Mouse (Mus musculus) brown adipose tissue, adult 24 weeks (tissue): ENCODE results near the gene Cfap97. TPM values are rescaled to one million over a fixed set of nuclear protein-coding genes. Genes with fewer than 3 reads are reported as not detected.
"Not testable (repeated sequence)": the region's sequence is repeated elsewhere in the genome, so short reads cannot be mapped to it uniquely, and the experiment has no call there.

Experiments
- H3K27ac ChIP-seq: fragments of 200-500 bp; replicated peaks from 2 replicates; pipeline ENCODE4 v1.5.1; 2012; ENCODE audit warnings: low read depth, mild to moderate bottlenecking, low read length
- H3K4me1 ChIP-seq: fragments of 200-500 bp; 2 replicates; pipeline ENCODE4 v1.6.1; 2012; ENCODE audit warnings: low read length, mixed read lengths; ENCODE audit not compliant: control insufficient read depth, insufficient read depth, insufficient read length
- H3K4me3 ChIP-seq: fragments of 200-500 bp; 2 replicates; pipeline ENCODE4 v1.5.1; 2012; ENCODE audit warnings: low read depth, mild to moderate bottlenecking, low read length, moderate library complexity; ENCODE audit not compliant: insufficient read depth
- polyA plus RNA-seq: library from polyadenylated mRNA; stranded (reverse); fragments of >200 nt; gene quantifications from 2 replicates; pipeline ENCODE4 v1.2.4, GENCODE M21; 2012; ENCODE audit not compliant: missing spikeins, insufficient read depth, insufficient read length

The Cfap97 gene
- polyA plus RNA-seq = 6.7 and 9.0 TPM in 2 replicates

DNA sequence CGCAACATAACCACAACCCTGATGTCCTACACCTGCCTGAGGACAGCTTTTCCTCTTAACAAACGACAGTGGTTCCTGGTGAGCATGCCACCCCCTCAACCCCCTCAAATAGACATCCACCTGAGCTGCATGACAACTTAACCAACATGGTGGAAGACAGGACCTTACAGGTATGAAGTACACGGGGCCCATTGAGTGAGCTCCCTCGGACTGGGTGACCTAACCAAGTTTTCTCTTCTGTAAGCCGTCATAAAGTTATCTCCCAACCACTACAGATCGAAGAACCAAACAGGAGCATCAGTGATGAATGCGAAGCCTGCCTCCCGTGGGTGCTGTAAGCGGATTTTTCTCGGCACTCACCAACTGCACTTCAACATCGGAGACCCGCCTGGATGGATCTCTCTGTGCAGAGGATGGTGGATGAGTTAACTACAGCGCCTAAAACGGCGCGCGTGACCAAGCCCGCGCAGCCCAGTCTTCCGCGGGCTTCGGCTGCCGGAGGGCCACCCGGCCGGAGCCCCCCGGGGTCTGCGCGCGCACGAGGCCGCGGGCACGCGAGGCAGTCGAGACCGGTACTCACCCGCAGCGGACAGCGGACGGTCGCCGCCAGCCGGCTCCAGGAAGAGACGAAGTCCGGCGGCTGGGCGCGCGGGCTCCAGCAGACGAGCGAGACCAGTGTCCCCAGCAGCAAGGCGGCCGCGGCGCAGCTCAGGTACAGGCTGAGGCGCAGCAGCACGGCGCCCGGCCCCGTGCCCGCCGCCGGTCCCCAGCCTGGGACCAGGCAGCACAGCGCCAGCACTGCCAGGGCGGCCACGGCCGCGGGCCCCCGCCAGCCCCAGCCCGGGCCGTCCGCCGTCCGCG, at the start of gene Cfap97:
Gene Cfap97 (plus strand): TSS at position 570 of the 861 bp plus-strand sequence.
- no peak within 1 kb of the TSS for H3K27ac ChIP-seq
- H3K4me3 ChIP-seq = peak within 1 kb of the TSS; percentile 81
- H3K4me1 ChIP-seq = peaks cover 2% of the 10 kb centered on the region; the same call in 1 of the 2 replicates

DNA sequence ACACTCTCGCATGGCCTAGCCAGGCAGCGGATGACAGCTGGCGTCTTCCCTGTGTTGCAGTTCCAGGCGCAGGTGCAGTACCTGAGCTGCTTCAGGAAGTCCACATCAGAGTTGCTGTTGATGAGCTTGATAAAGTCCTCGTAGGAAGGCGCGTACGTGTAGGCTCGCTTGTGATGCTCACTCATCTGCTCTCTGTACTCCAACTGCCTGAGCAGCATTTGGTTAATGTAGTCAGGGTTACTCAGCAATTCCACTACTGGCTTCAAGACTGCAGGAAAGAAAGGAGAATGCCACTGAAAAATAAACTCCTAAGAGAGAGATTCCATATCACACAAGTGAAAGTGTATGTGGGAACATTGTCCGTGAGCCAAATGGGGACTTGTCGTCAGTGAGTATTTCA, 48.1 kb upstream of the Cfap97 start:
- H3K4me3 ChIP-seq = no peak overlapping the region
- H3K4me1 ChIP-seq = no peaks in the 10 kb centered on the region
- no peak overlapping the region for H3K27ac ChIP-seq

DNA sequence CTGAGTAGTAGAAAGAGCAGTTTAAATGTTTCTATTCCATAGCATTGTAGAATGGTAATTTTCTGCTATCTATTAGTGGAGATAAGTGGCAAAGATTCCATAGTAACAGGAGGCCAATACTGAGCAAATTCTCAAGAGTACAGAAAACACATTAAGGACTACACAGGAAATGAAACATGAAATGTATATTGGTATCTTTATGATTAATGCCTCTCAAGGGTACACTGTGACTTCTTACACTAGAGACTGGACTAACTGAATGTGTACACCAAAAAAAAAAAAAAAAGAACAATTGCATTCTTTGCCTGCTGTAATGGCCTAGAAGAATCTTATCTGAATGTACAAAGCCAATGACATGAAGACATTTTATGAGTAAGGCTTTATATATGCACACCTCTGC, 43.9 kb upstream of the Cfap97 start:
- H3K4me3 ChIP-seq = no peak overlapping the region
- H3K27ac ChIP-seq = no peak overlapping the region
- no peaks in the 10 kb centered on the region for H3K4me1 ChIP-seq

DNA sequence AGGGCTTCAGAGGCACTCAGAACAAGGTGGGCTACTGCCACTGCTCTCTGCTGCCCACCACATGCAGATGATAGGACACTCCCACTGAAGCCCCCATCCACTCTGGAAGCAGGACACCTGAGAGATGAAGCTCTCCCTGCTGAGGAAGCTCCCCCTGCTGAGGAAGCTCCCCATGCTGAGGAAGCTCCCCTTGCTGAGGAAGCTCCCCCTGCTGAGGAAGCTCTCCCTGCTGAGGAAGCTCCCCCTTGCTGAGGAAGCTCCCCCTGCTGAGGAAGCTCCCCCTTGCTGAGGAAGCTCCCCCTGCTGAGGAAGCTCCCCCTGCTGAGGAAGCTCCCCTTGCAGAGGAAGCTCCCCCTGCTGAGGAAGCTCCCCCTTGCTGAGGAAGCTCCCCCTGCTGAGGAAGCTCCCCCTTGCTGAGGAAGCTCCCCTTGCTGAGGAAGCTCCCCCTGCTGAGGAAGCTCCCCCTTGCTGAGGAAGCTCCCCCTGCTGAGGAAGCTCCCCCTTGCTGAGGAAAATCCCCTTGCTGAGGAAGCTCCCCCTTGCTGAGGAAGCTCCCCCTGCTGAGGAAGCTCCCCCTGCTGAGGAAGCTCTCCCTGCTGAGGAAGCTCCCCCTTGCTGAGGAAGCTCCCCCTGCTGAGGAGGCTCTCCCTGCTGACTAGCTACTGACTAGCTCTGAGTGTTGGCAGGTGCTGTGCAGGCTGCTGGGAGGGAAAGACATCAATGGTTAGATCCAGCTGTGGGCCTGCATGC, 38.0 kb upstream of the Cfap97 start:
- H3K27ac ChIP-seq, H3K4me3 ChIP-seq: not testable (repeated sequence)

DNA sequence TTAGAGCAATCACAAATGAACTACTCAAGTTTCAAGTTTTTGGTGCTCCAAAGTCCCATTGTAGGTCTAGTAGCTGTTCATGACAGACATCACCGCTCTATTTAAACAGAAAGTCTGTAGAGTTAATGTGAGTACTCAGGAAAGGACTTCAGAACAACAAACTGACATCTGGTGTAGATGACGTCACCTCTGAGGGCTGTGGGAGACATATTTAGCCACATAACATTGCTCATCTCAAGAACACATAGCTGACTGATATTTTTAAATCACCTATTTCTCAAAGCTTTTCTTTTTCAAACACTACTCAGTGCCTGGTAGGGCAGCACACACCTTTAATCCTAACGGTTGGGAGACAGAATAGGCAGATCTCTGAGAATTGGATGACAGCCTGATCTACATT, 34.4 kb upstream of the Cfap97 start:
- no peak overlapping the region for H3K4me3 ChIP-seq
- H3K4me1 ChIP-seq = no peaks in the 10 kb centered on the region
- H3K27ac ChIP-seq = no peak overlapping the region

More for the DNA sequence above, 38.0 kb upstream of the Cfap97 start:
- not testable (repeated sequence) for H3K4me1 ChIP-seq

DNA sequence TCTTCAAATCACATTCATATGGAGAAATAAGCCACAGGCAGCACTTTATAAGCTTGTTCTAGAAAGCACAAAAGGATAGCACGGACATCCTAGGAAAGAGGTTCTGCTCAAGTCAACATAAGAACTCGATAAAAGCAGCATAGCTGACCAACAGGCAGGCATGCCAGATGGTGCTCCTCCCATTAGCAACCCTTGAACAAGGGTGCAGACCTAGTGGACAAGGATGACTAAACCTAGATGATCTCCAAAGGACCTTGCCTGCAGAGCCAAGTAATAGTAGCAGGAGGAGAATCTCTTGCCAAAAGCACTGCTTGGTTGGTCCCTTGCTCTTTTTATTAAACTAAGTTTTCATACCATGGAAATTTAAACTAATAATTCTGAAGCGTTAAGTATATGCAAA, 32.4 kb upstream of the Cfap97 start:
- H3K4me1 ChIP-seq = 0 out of 2 replicates have a peak, but pooled peaks cover 4% of the 10 kb centered on the region
- no peak overlapping the region for H3K27ac ChIP-seq
- H3K4me3 ChIP-seq = no peak overlapping the region

DNA sequence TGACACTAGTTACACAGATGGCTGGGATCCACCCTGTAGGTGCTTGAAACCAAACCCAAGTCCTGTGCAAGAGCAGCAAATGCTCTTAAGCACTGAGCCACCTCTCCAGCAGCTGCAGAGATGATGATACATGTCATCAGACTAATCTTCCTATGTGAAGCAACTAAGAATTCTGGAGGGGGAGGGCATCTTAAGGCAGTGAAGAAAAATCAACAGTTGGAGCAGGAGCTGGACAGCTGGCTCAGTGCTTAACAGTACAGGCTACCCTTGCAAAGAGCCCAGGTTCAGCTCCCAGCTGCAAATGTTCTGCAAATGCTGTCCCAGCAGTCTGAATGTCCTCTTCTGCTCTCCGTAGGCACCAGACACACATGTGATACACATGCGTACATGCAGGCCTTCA, 29.1 kb upstream of the Cfap97 start:
- H3K27ac ChIP-seq = no peak overlapping the region
- H3K4me3 ChIP-seq = no peak overlapping the region
- 0 out of 2 replicates have a peak, but pooled peaks cover 4% of the 10 kb centered on the region for H3K4me1 ChIP-seq

DNA sequence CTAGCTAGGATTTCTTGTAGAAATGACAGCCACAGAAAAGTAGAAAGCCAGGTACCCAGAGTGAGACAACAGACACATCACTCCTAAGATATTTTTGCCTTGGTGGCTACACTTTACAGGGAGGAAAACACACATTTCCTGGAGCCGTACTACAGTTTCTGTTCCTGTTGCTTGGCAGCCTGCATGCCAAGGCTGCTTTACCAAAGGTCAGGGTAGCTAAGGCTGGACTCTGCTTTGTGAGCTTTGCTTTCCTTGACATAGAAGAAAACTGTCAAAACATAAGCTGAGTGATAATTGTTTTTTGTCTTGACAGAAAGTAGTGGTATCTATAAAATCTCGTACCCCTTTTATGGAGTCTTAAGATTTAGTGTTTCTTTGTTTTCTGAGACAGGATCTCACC, 21.1 kb upstream of the Cfap97 start:
- no peak overlapping the region for H3K27ac ChIP-seq
- H3K4me1 ChIP-seq = no peaks in the 10 kb centered on the region
- no peak overlapping the region for H3K4me3 ChIP-seq

DNA sequence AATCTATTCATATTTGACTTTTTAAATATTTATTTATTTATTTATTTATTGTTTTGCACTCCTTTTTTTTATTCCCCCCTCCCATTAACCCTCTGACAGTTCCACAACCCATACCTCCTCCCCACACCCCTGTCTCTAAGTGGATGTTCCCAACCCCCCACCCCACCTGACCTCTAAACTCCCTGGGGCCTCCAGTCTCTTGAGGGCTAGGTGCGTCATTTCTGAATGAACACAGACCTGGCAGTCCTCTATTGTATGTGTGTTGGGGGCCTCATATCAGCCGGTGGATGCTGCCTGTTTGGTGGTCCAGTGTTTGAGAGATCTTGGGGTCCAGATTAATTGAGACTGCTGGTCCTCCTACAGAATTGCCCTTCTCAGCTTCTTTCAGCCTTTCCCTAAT, 16.0 kb upstream of the Cfap97 start:
- H3K27ac ChIP-seq, H3K4me1 ChIP-seq, H3K4me3 ChIP-seq: not testable (repeated sequence)

DNA sequence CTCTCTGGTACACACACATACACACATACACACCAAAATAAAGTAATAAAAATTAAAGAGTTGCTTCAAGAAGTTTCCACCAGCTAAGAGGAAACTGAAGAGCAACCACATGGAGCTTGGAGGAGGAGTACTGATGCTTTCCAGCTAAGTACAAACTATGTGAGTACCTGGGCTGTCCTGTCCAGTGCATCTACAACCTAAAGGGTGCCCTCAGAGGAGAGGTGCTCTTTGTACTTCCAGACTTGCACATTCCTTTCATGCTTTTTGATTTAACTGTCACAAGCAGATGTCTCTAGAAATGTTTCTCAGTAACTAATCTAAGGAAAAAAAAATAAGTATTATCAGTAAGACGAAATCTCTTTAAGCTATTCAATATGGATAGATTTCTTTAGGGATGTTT, 14.2 kb upstream of the Cfap97 start:
- no peak overlapping the region for H3K4me3 ChIP-seq
- no peak overlapping the region for H3K27ac ChIP-seq
- H3K4me1 ChIP-seq = peaks cover 2% of the 10 kb centered on the region; the same call in 1 of the 2 replicates

DNA sequence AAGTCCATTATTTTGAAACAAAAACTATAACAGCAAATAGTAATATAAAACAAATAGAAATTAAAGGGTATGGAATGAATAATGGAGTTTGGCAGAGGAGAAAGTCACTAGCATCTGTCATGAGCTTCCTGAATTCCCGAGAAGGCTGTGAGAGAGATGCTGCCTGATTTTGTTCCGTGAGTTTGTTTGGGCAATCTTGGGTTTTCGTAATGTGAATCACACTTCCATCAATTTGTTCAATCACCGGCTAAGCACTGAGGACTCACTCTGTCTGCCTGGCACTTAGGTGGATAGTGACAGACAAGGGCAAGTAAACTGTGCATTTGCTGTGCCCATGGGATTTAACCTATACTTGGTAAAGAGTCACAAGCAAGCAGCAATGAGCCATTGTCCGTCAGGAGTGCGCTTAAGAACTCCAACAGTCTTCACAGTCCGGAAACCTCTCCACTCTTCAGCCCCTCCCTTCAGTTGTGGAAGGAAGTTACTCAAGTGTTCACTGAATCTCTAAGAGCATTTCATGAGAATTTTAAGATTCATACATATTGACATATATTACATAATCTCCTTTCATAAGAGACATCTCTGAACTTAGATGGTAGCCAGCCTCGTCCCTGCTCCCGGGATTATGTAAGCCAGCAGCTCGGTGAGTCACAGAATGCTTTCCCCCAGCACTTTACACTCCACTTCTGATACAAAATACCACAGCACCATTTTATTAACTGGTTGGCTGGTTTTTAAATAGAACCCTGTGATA, 13.6 kb upstream of the Cfap97 start:
- Histone ChIP-seq H3K27ac (no peak overlapping the region), H3K4me1 (peaks cover 3% of the 10 kb centered on the region; the same call in 1 of the 2 replicates), H3K4me3 (no peak overlapping the region)

DNA sequence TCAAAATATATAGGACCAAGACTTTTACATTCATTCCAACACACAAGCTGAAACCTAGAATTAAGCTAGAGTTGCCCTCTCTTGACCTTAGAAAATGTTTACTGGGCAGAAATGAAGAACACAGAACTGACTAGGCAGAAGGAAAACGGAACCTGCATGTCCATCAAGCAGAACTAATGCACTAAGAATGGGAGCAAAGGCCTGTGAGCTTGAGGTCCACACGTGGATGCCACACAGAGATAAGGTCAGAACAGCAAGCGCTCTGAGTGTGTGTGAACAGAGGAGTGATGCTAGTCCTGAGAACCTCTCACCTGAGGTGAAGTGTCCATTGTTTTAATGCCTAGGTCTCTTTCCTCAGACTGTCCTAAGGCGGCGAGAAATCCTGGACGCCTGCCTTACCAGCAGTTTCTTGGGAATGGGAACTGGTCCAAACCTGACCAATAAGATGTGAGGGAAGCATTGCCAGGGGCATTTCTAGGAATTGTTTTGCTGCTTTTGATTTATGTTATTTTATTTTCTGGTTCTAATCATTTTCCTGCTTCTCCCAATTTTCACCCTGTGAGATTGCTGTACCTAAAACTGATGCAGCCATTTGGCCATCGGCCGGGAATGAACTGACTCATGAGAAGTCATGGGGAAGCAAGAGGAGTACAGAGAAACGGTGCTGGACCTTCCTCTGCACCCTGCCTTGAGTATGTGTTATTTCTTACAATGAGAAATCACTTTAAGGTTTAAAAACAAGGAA, 11.0 kb upstream of the Cfap97 start:
- Histone ChIP-seq H3K4me3 (no peak overlapping the region), H3K27ac (no peak overlapping the region)

DNA sequence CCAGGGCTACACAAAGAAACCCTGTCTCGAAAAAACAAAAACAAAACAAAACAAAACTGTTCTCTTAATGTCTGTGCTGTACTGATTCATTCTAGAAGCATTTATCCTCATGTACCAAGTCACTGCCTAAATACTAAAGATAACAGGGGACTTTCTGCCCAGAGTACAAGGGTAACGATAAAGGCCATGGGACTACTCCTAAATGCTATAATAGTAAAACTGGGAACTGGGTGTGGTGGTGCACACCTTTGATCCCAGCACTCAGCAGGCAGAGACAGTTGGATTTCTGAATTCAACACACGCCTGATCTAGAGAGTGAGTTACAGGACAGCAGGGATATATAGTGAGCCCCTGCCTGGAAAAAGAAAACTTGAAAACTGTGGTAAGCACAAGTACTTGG, 9.9 kb upstream of the Cfap97 start:
- H3K4me1 ChIP-seq = peaks cover 17% of the 10 kb centered on the region; the same call in 1 of the 2 replicates
- no peak overlapping the region for H3K27ac ChIP-seq
- no peak overlapping the region for H3K4me3 ChIP-seq

More for the DNA sequence above, 11.0 kb upstream of the Cfap97 start:
- H3K4me1 ChIP-seq = peaks cover 14% of the 10 kb centered on the region; the same call in 1 of the 2 replicates

DNA sequence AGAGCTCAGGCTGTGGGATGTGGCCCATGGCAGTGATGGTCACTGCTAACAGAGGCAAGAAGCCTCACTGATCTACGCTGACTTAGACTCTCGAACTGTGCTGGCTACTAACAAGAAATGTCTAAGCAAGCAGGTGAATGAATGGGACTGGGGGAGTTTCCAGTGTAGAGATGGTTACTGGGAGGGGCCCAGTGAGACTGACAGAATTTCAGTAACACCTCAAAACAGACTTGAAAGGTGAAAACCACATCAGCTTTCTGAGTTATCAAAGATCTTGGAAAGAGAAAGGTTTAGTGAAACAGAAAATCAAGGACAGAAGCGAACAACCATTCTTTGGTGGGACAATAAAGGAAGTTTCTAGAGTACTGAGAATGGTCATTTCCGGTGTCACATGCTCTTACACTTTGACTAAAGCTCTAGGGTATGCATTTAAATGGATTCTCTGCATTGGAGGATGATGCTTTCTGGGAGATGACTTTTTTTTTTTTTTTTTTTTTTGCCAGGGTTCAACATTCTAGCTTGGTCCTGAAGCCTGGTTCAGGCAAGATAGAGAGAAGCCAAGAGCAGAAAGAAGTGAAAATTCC, 9.0 kb upstream of the Cfap97 start:
- Histone ChIP-seq H3K27ac (no peak overlapping the region), H3K4me3 (no peak overlapping the region), H3K4me1 (peaks cover 17% of the 10 kb centered on the region; the same call in 1 of the 2 replicates)
